In genomic region chr13:40710062-40710342, GRCm38 (mm10) we compare ENCODE assay signal across 17 mouse cellular contexts. TPM values are rescaled to one million over a fixed set of nuclear protein-coding genes. Genes with fewer than 3 reads are reported as not detected.
DNase-seq lines count a peak whose midpoint lies in the region; ATAC-seq lines count a peak whose summit lies in the region.
"Had no signal": no experiment of that assay in that cellular context is flagged by ENCODE, and none has a peak within 500 bp of the region (broad histone marks: within the 10 kb centered on the region; RNA-seq: fewer than 3 reads in every experiment).

No protein-coding gene starts in this region.

- H3K4me1 ChIP-seq in hindbrain, embryonic 11.5 days (replicated peaks; ENCODE audit: control insufficient read depth, insufficient read depth, low read length), result no peaks in the 10 kb centered on the region; the same call in 1 of the 2 replicates
- H3K4me1 ChIP-seq in hindbrain, embryonic 14.5 days (replicated peaks; ENCODE audit: control insufficient read depth, insufficient read depth, low read length), result 0 out of 2 replicates have a peak, but pooled peaks cover 3% of the 10 kb centered on the region
- peaks cover 81% of the 10 kb centered on the region for H3K4me1 ChIP-seq in embryonic facial prominence, embryonic 10.5 days
- H3K4me1 ChIP-seq in embryonic facial prominence, embryonic 14.5 days (ENCODE audit: control insufficient read depth, insufficient read depth, low read length), result 0 out of 2 replicates have a peak, but pooled peaks cover 11% of the 10 kb centered on the region

- peak; percentile 55 for DNase-seq in hindbrain, embryonic 11.5 days (ENCODE audit: low spot score)
- DNase-seq in hindbrain, embryonic 14.5 days (ENCODE audit: low spot score), result no peak
- DNase-seq in embryonic facial prominence, embryonic 10.5 days (ENCODE audit: low spot score), result peak; percentile 50
- DNase-seq in embryonic facial prominence, embryonic 14.5 days (ENCODE audit: low spot score), result no peak
- peak; percentile 50 for DNase-seq in neural tube, embryonic 10.5 days (ENCODE audit: extremely low spot score, low spot score)
- no peak for DNase-seq in layer of hippocampus, adult 18-20 months (ENCODE audit: low spot score in 2 of 2)
- no peak for DNase-seq in thymus, adult 18-20 months
- DNase-seq: adrenal gland, adult 2 months; heart, postnatal 4 days; left cerebral cortex, postnatal 4 days; right cerebral cortex, adult 18-20 months; thymus, postnatal 25 days had no signal

- H3K27ac ChIP-seq in hindbrain, embryonic 11.5 days (ENCODE audit: low read depth, low read length), result 0 out of 2 replicates have a peak overlapping the region, but pooled peaks have one; percentile 55
- no peak overlapping the region for H3K27ac ChIP-seq in hindbrain, embryonic 14.5 days
- peak overlapping the region; percentile 57 for H3K27ac ChIP-seq in embryonic facial prominence, embryonic 10.5 days (replicated peaks)
- H3K27ac ChIP-seq in embryonic facial prominence, embryonic 14.5 days (replicated peaks; ENCODE audit: low read depth, low read length), result no peak overlapping the region
- H3K27ac ChIP-seq: forebrain, embryonic 12.5 days; heart, embryonic 13.5 days; liver, embryonic 14.5 days had no signal

- H3K9ac ChIP-seq in hindbrain, embryonic 11.5 days (ENCODE audit: low read depth, low read length), result no peak overlapping the region
- no peak overlapping the region for H3K9ac ChIP-seq in hindbrain, embryonic 14.5 days
- no peak overlapping the region for H3K9ac ChIP-seq in embryonic facial prominence, embryonic 14.5 days (ENCODE audit: low read depth, low read length)
- H3K9ac ChIP-seq: forebrain, embryonic 12.5 days; heart, embryonic 13.5 days; liver, embryonic 14.5 days had no signal

- no peak overlapping the region for H3K4me2 ChIP-seq in hindbrain, embryonic 11.5 days (replicated peaks; ENCODE audit: low read depth, low read length)
- H3K4me2 ChIP-seq in hindbrain, embryonic 14.5 days (replicated peaks), result no peak overlapping the region
- H3K4me2 ChIP-seq in embryonic facial prominence, embryonic 14.5 days (ENCODE audit: low read depth, low read length), result peak overlapping the region; percentile 47; the same call in 1 of the 2 replicates
- H3K4me2 ChIP-seq: heart, embryonic 13.5 days had no signal

- 0% methylated on average over 11 of the region's 11 CpGs for WGBS in hindbrain, embryonic 11.5 days
- WGBS in hindbrain, embryonic 14.5 days, result 2% methylated on average over 11 of the region's 11 CpGs
- 2% methylated on average over 11 of the region's 11 CpGs for WGBS in embryonic facial prominence, embryonic 10.5 days
- 3% methylated on average over 11 of the region's 11 CpGs for WGBS in embryonic facial prominence, embryonic 14.5 days

- peaks cover 89% of the 10 kb centered on the region for H3K27me3 ChIP-seq in hindbrain, embryonic 11.5 days (ENCODE audit: control insufficient read depth, insufficient read depth, low read length)
- H3K27me3 ChIP-seq in hindbrain, embryonic 14.5 days (ENCODE audit: control insufficient read depth, insufficient read depth, low read length), result peaks cover 92% of the 10 kb centered on the region
- peaks cover 100% of the 10 kb centered on the region for H3K27me3 ChIP-seq in embryonic facial prominence, embryonic 10.5 days (replicated peaks; ENCODE audit: low read depth, poor library complexity, severe bottlenecking)
- peaks cover 96% of the 10 kb centered on the region for H3K27me3 ChIP-seq in embryonic facial prominence, embryonic 14.5 days (replicated peaks; ENCODE audit: control insufficient read depth, insufficient read depth, low read length)

- H3K9me3 ChIP-seq in hindbrain, embryonic 11.5 days (ENCODE audit: control insufficient read depth, low read length), result no peaks in the 10 kb centered on the region
- no peaks in the 10 kb centered on the region for H3K9me3 ChIP-seq in hindbrain, embryonic 14.5 days (ENCODE audit: control insufficient read depth, low read length)
- H3K9me3 ChIP-seq in embryonic facial prominence, embryonic 10.5 days, result no peaks in the 10 kb centered on the region
- no peaks in the 10 kb centered on the region for H3K9me3 ChIP-seq in embryonic facial prominence, embryonic 14.5 days (ENCODE audit: control insufficient read depth, low read length)
- H3K9me3 ChIP-seq: forebrain, embryonic 12.5 days; heart, embryonic 13.5 days had no signal

- no peaks in the 10 kb centered on the region for H3K36me3 ChIP-seq in hindbrain, embryonic 11.5 days (ENCODE audit: control insufficient read depth, insufficient read depth, low read length)
- no peaks in the 10 kb centered on the region for H3K36me3 ChIP-seq in hindbrain, embryonic 14.5 days (replicated peaks; ENCODE audit: control insufficient read depth, insufficient read depth)
- no peaks in the 10 kb centered on the region for H3K36me3 ChIP-seq in embryonic facial prominence, embryonic 10.5 days (replicated peaks)
- no peaks in the 10 kb centered on the region for H3K36me3 ChIP-seq in embryonic facial prominence, embryonic 14.5 days (ENCODE audit: control insufficient read depth, insufficient read depth, low read length)
- H3K36me3 ChIP-seq: forebrain, embryonic 12.5 days; heart, embryonic 13.5 days had no signal

- H3K4me3 ChIP-seq in hindbrain, embryonic 11.5 days (ENCODE audit: low read depth, low read length), result 0 out of 2 replicates have a peak overlapping the region, but pooled peaks have one; percentile 4
- no peak overlapping the region for H3K4me3 ChIP-seq in hindbrain, embryonic 14.5 days (replicated peaks; ENCODE audit: low read length)
- H3K4me3 ChIP-seq in embryonic facial prominence, embryonic 10.5 days, result peak overlapping the region; percentile 48; the same call in 1 of the 2 replicates
- H3K4me3 ChIP-seq in embryonic facial prominence, embryonic 14.5 days (ENCODE audit: low read depth, low read length), result no peak overlapping the region
- H3K4me3 ChIP-seq: forebrain, embryonic 12.5 days; heart, embryonic 13.5 days had no signal

- ATAC-seq in hindbrain, embryonic 11.5 days (ENCODE audit: low FRiP score), result no peak
- no peak for ATAC-seq in hindbrain, embryonic 14.5 days (ENCODE audit: low FRiP score)
- ATAC-seq in embryonic facial prominence, embryonic 14.5 days (ENCODE audit: low read depth), result no peak
- ATAC-seq: intestine, postnatal 0 days had no signal

RNA-seq across cellular contexts. Expression of gene Tfap2a, which starts 28.2 kb away (rescaled TPM):
- polyA plus RNA-seq in hindbrain, embryonic 11.5 days (2014; fragmentation: Nextera tagmentation; extraction: Ambion mirVana), result 15.5 and 20.6 TPM in 2 replicates
- 9.6 and 10.5 TPM in 2 replicates for polyA plus RNA-seq in hindbrain, embryonic 14.5 days (2014; fragmentation: Nextera tagmentation; extraction: Ambion mirVana)
- 8.3 and 8.5 TPM in 2 replicates for polyA plus RNA-seq in embryonic facial prominence, embryonic 10.5 days (2016; fragmentation: Nextera tagmentation; extraction: Ambion mirVana)
- polyA plus RNA-seq in embryonic facial prominence, embryonic 14.5 days (2014; fragmentation: Nextera tagmentation; extraction: Ambion mirVana), result 4.6 and 5.0 TPM in 2 replicates
- total RNA-seq in layer of hippocampus, adult 18-20 months (2021), result under 1 TPM; 0.27 to 0.30 TPM
- total RNA-seq: MEL had no signal

Comparison
In these comparisons a context has a peak if more than half of its experiments do, and no peak if none do; other contexts are left out.
1. DNase-seq: peak in hindbrain, embryonic 11.5 days (single experiment), embryonic facial prominence, embryonic 10.5 days (single experiment) and neural tube, embryonic 10.5 days (single experiment); none in hindbrain, embryonic 14.5 days (single experiment), embryonic facial prominence, embryonic 14.5 days (single experiment), layer of hippocampus, adult 18-20 months (0 of 2) and thymus, adult 18-20 months (0 of 2).
2. H3K27ac ChIP-seq: peak in hindbrain, embryonic 11.5 days (single experiment) and embryonic facial prominence, embryonic 10.5 days (single experiment); none in hindbrain, embryonic 14.5 days (single experiment) and embryonic facial prominence, embryonic 14.5 days (single experiment).
3. H3K4me3 ChIP-seq: peak in hindbrain, embryonic 11.5 days (single experiment) and embryonic facial prominence, embryonic 10.5 days (single experiment); none in hindbrain, embryonic 14.5 days (single experiment) and embryonic facial prominence, embryonic 14.5 days (single experiment).